Mouse (Mus musculus) small intestine, adult 2 months (tissue): ENCODE results near the gene Aanat. TPM values are rescaled to one million over a fixed set of nuclear protein-coding genes. Genes with fewer than 3 reads are reported as not detected.

Experiments used
- H3K27ac ChIP-seq: fragments of 200-500 bp; 2 replicates; pipeline ENCODE4 v1.5.1; 2012; ENCODE audit warnings: low read depth, low read length, control low read depth, inconsistent platforms; ENCODE audit not compliant: insufficient read depth
- H3K27me3 ChIP-seq: fragments of 200-500 bp; 2 replicates; pipeline ENCODE4 v1.6.1; 2012; ENCODE audit warnings: mild to moderate bottlenecking, moderate library complexity, low read length, inconsistent platforms; ENCODE audit not compliant: control insufficient read depth, insufficient read depth
- H3K36me3 ChIP-seq: fragments of 200-500 bp; 2 replicates; pipeline ENCODE4 v1.6.1; 2012; ENCODE audit warnings: mild to moderate bottlenecking, low read length, control low read depth, inconsistent platforms; ENCODE audit not compliant: control insufficient read depth, insufficient read depth
- H3K4me1 ChIP-seq: fragments of 200-500 bp; 2 replicates; pipeline ENCODE4 v1.6.1; 2012; ENCODE audit warnings: low read length, inconsistent platforms, mixed read lengths; ENCODE audit not compliant: control insufficient read depth, insufficient read depth, insufficient read length
- H3K4me3 ChIP-seq: fragments of 200-500 bp; 2 replicates; pipeline ENCODE4 v1.5.1; 2012; ENCODE audit warnings: low read depth, mild to moderate bottlenecking, control low read depth, inconsistent platforms, low read length, moderate library complexity
- CTCF ChIP-seq: fragments of 200-500 bp; IDR thresholded peaks from 2 replicates; pipeline ENCODE4 v1.5.1; 2012; ENCODE audit warnings: low read depth, mild to moderate bottlenecking, control low read depth, inconsistent platforms, low read length, moderate library complexity, mixed read lengths; ENCODE audit not compliant: insufficient replicate concordance, insufficient read length; ENCODE audit errors: extremely low read depth
- POLR2A ChIP-seq: fragments of 200-500 bp; IDR thresholded peaks from 2 replicates; pipeline ENCODE4 v1.6.1; 2012; ENCODE audit warnings: low read depth, mild to moderate bottlenecking, control low read depth, inconsistent platforms, low read length, moderate library complexity
- WGBS: fragments of 180-500 bp; shearing (Covaris S2); methylation state at CpG from one replicate; pipeline ENCODE4 v1.1.7; 2018; 5-methylcytosine and 5-hydroxymethylcytosine counted together
- polyA plus RNA-seq: library from polyadenylated mRNA; depleted of rRNA; stranded (reverse); fragments of >200 nt; gene quantifications from 2 replicates; pipeline ENCODE4 v1.2.3, GENCODE M21; 2012

The Aanat gene
- polyA plus RNA-seq, 1 experiment, result not detected

DNA sequence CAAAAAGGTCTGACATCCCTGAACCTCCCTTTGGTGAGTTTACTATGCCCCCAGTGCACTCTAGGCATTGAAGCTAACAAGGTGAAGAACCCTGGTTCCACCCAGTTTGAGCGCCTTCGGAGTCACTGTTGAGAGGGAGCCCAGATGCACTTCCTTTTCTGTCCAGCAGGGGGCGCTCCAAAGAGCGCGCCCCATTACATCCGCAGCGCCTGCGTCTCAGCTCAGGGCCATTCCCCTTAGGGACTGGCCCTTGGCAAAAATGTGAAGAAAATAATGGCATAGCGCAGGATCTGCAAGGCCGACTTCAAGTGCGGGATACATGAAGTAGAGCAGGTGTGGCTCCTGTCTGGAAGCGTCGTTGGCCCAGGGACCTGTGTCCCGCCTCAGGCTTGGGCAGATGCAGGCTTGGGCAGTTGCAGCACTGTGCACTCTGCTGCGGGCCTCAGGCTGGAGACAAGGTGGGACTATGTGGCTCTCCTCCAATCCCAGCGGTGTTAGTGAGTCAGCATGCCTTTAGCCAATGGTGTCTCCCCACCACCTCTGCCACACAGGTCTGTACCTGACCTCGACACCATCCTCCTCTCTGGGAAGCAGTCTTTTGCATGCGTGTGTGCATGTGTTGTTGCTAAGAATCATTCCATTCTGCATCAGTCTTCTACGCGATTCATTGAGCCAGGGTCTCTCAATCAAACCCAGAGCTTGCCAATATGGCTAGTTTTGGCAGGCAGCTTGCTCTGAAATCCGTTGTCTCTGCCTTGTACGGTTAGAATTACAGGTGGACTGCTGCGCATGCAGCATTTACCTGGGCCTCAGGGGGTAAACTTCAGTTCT is 784 bp downstream of the Aanat start:
- Histone ChIP-seq H3K4me3 (no peak overlapping the region), H3K4me1 (0 out of 2 replicates have a peak, but pooled peaks cover 2% of the 10 kb centered on the region), H3K27ac (no peak overlapping the region), H3K27me3 (peaks cover 4% of the 10 kb centered on the region; the same call in 1 of the 2 replicates), H3K36me3 (no peaks in the 10 kb centered on the region)
- peak; percentile 32; the same call in 1 of the 2 replicates for TF ChIP-seq POLR2A
- TF ChIP-seq CTCF, result peak; percentile 100
- WGBS, result 24% methylated on average over 23 of the region's 23 CpGs

DNA sequence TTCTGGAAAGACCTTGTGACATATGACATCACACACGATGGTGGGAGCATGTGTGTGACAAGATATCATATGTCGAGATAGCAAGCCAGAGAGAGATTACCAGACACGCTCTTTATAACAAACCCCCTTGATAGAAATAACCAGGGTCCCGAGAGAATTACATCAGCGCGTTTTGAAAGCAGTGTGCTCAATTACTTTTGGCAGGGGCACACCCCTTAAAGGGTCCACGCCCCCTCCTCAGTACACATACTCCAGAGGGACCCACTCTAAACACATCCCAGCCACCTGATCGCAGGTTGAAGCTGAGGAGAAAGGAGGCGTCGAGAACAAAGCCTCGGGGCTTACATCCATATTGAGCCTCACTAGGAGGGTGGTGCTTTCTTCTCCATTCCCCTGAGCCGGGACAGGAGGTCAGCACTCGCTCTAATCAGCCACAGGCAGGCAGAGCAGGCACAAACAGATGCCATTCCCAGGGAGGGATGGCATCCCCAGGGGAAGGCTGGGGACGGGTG is 2.8 kb downstream of the Aanat start:
- H3K4me3 ChIP-seq, result no peak overlapping the region
- no peak overlapping the region for H3K27ac ChIP-seq
- TF ChIP-seq CTCF, result no peak
- TF ChIP-seq POLR2A, result no peak
- peaks cover 4% of the 10 kb centered on the region; the same call in 1 of the 2 replicates for H3K27me3 ChIP-seq
- 0 out of 2 replicates have a peak, but pooled peaks cover 2% of the 10 kb centered on the region for H3K4me1 ChIP-seq
- 31% methylated on average over 14 of the region's 14 CpGs for WGBS
- H3K36me3 ChIP-seq, result no peaks in the 10 kb centered on the region

DNA sequence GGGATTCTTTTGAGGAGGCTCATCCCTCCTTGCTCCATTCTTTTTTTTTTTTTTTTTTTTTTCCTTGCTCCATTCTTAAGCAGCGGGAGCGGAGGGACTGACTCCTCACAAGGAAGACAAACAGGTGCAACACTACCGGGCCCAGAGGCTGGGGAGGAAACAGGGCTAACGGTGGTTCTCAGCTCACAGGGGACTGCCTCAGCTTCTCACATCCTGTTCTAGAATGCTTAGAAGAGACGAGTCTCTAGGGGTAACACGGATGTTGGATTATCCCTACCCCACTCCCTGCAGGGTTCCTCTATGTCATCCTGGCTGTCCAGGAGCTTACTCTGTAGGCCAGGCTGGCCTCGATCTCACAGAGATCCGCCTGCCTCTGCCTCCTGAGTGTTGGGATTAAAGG is 3.3 kb downstream of the Aanat start:
- Histone ChIP-seq H3K36me3 (no peaks in the 10 kb centered on the region), H3K27me3 (peaks cover 4% of the 10 kb centered on the region; the same call in 1 of the 2 replicates), H3K4me1 (0 out of 2 replicates have a peak, but pooled peaks cover 2% of the 10 kb centered on the region), H3K27ac (no peak overlapping the region), H3K4me3 (no peak overlapping the region)
- 62% methylated on average over 8 of the region's 8 CpGs for WGBS
- TF ChIP-seq CTCF, result no peak
- TF ChIP-seq POLR2A, result no peak

DNA sequence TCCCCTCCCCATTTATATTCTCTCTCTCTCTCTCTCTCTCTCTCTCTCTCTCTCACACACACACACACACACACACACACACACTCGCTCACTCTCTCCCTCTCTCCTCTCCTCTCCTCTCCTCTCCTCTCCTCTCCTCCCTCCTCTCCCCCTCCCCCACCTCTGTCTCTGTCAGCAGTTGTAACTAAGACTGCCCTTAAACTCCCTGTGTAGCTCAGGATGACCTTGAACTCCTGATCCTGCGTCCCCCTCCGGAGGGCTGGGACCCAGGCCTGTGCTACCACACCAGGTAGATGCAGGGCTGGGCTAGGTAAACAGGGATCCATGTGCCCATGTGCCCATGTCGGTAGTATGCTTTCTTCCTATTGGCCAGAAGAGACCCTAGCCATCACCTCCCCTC is 5.4 kb downstream of the Aanat start:
- no peak overlapping the region for H3K27ac ChIP-seq
- 73% methylated on average over 4 of the region's 4 CpGs for WGBS

DNA sequence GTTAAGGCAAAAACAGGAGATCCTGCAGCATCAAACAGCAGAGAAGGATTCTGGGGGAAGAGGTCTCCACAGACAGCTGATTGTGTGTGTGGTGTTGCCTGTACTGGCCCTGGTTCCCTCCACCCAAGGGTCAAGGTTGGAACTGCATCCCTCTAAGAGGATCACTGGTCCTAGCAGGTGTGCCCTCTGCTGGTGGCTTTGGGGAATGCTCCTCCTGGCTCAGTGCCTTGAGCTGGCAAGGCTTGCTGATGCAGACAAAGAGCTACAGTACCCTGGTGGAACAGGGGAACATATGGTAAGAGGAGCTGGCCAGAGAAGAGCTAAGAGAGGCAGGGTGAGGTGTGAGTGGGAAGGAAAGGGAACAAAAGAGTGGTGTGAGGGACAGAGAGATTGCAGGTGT is 6.2 kb downstream of the Aanat start:
- peaks cover 9% of the 10 kb centered on the region; the same call in 1 of the 2 replicates for H3K36me3 ChIP-seq
- no peaks in the 10 kb centered on the region for H3K27me3 ChIP-seq
- no peak overlapping the region for H3K4me3 ChIP-seq
- no peak overlapping the region for H3K27ac ChIP-seq
- no peaks in the 10 kb centered on the region for H3K4me1 ChIP-seq
- peak; percentile 98 for TF ChIP-seq CTCF
- TF ChIP-seq POLR2A, result no peak

More for the DNA sequence above, 5.4 kb downstream of the Aanat start:
- TF ChIP-seq POLR2A (no peak), CTCF (no peak)
- Histone ChIP-seq H3K4me1 (0 out of 2 replicates have a peak, but pooled peaks cover 2% of the 10 kb centered on the region), H3K36me3 (peaks cover 2% of the 10 kb centered on the region; the same call in 1 of the 2 replicates), H3K27me3 (peaks cover 4% of the 10 kb centered on the region; the same call in 1 of the 2 replicates), H3K4me3 (no peak overlapping the region)

DNA sequence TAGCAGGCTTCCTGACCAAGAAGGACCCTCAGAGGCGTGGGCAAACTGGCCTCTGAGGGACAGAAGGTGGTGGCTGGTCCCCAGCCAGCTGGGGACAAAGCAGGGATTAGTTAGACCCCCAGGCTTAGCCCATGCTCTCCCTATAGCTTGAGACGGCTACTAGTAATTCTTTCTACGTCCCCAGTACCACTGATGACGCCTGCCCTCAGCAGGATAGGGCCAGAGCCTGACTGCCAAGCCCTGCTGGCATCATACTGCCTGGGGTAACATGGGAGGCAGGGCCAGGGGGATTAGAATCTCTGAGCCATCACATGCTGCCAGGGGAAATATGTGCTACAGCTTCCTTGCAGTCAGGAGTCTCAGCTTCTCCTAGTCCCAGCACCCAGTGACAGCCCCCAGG is 7.1 kb downstream of the Aanat start:
- WGBS, result 88% methylated on average over 4 of the region's 4 CpGs
- H3K4me3 ChIP-seq, result no peak overlapping the region
- H3K4me1 ChIP-seq, result no peaks in the 10 kb centered on the region
- TF ChIP-seq POLR2A, result no peak
- no peak for TF ChIP-seq CTCF
- no peak overlapping the region for H3K27ac ChIP-seq
- H3K36me3 ChIP-seq, result peaks cover 15% of the 10 kb centered on the region
- no peaks in the 10 kb centered on the region for H3K27me3 ChIP-seq

DNA sequence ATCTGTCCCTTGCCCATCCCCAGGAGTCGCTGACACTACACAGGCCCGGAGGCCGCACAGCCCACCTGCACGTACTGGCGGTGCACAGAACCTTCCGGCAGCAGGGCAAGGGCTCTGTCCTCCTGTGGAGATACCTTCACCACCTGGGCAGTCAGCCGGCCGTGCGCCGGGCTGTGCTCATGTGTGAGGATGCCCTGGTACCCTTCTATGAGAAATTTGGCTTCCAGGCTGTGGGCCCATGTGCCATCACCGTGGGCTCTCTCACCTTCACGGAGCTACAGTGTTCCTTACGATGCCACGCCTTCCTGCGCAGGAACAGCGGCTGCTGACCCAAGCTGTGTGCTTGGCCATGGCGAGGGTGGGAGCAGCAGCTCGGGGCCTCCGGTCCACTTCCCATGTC is 10.5 kb downstream of the Aanat start:
- no peaks in the 10 kb centered on the region for H3K4me1 ChIP-seq
- H3K4me3 ChIP-seq, result no peak overlapping the region
- peaks cover 49% of the 10 kb centered on the region for H3K36me3 ChIP-seq
- no peaks in the 10 kb centered on the region for H3K27me3 ChIP-seq
- no peak for TF ChIP-seq CTCF
- no peak for TF ChIP-seq POLR2A
- 84% methylated on average over 19 of the region's 19 CpGs for WGBS
- no peak overlapping the region for H3K27ac ChIP-seq
